Mouse (Mus musculus) kidney, postnatal 25 days (tissue): Measurements from ENCODE around the gene Sbk1.
"Not testable (repeated sequence)": the region's sequence is repeated elsewhere in the genome, so short reads cannot be mapped to it uniquely, and the experiment has no call there.

ENCODE experiments used
- DNase-seq, 2 experiments: peaks; one replicate each; pipeline ENCODE4 v3.0.0; 2021; ENCODE audit warnings: mixed read lengths in 2 of 2

The Sbk1 gene

GRCm38 (mm10) chr7:126265949-126266348 is 6.5 kb upstream of the Sbk1 start:
- peak; percentile 87 to 90 for DNase-seq

GRCm38 (mm10) chr7:126266372-126266870 is 6.0 kb upstream of the Sbk1 start:
- DNase-seq: no peak

GRCm38 (mm10) chr7:126267606-126268005 is 4.8 kb upstream of the Sbk1 start:
- DNase-seq: no peak

GRCm38 (mm10) chr7:126272770-126273311 is 422 bp downstream of the Sbk1 start:
- DNase-seq: peak in 1 of 2 experiments; percentile 56

GRCm38 (mm10) chr7:126273351-126274042 is 1.1 kb downstream of the Sbk1 start:
- DNase-seq: peak in 1 of 2 experiments; percentile 36

- peak in 1 of 2 experiments; percentile 51 for DNase-seq
Measured at GRCm38 (mm10) chr7:126274137-126274536, 1.7 kb downstream of the Sbk1 start.

- no peak for DNase-seq
Measured at GRCm38 (mm10) chr7:126274626-126275025, 2.2 kb downstream of the Sbk1 start.

- DNase-seq: peak; percentile 83 to 93
Measured at GRCm38 (mm10) chr7:126275711-126276110, 3.3 kb downstream of the Sbk1 start.

GRCm38 (mm10) chr7:126276297-126276696 is 3.9 kb downstream of the Sbk1 start:
- no peak for DNase-seq

GRCm38 (mm10) chr7:126277536-126278295 is 5.3 kb downstream of the Sbk1 start:
- peak; percentile 73 to 88 for DNase-seq

- no peak for DNase-seq
Measured at GRCm38 (mm10) chr7:126278799-126279198, 6.4 kb downstream of the Sbk1 start.

- peak in 1 of 2 experiments; percentile 62 for DNase-seq
Measured at GRCm38 (mm10) chr7:126279774-126280482, 7.5 kb downstream of the Sbk1 start.

- DNase-seq: peak; percentile 54 to 60
Measured at GRCm38 (mm10) chr7:126280696-126281095, 8.3 kb downstream of the Sbk1 start.

- DNase-seq: no peak
Measured at GRCm38 (mm10) chr7:126281876-126282682, 9.7 kb downstream of the Sbk1 start.

- not testable (repeated sequence) for DNase-seq
Measured at GRCm38 (mm10) chr7:126282683-126282990, 10.2 kb downstream of the Sbk1 start.

GRCm38 (mm10) chr7:126284021-126284420 is 11.6 kb downstream of the Sbk1 start:
- no peak for DNase-seq

GRCm38 (mm10) chr7:126284441-126284840 is 12.0 kb downstream of the Sbk1 start:
- DNase-seq: no peak

- DNase-seq: peak; percentile 44 to 64
Measured at GRCm38 (mm10) chr7:126284865-126285264, 12.4 kb downstream of the Sbk1 start.

GRCm38 (mm10) chr7:126285293-126286211 is 13.1 kb downstream of the Sbk1 start:
- peak; percentile 66 to 77 for DNase-seq

GRCm38 (mm10) chr7:126286311-126286710 is 13.9 kb downstream of the Sbk1 start:
- no peak for DNase-seq

GRCm38 (mm10) chr7:126287493-126288103 is 15.2 kb downstream of the Sbk1 start:
- DNase-seq: peak; percentile 58 to 75
